Mouse (Mus musculus) heart, adult 2 months (tissue): ENCODE results near the gene Ifrd2. TPM values are rescaled to one million over a fixed set of nuclear protein-coding genes. Genes with fewer than 3 reads are reported as not detected.
A peak's percentile ranks its signal among the peaks of the same experiment; 100 is the strongest.

Experiments used
- DNase-seq, 2 experiments: peaks; one replicate each; pipeline ENCODE4 v3.0.0; 2021
- H3K27ac ChIP-seq: fragments of 200-600 bp; 2 replicates; pipeline ENCODE4 v1.8.1; 2022
- H3K27me3 ChIP-seq: fragments of 200-500 bp; 2 replicates; pipeline ENCODE4 v1.6.1; 2012; ENCODE audit warnings: mild to moderate bottlenecking, low read length, inconsistent platforms, mixed read lengths; ENCODE audit not compliant: control insufficient read depth, insufficient read depth
- H3K36me3 ChIP-seq: fragments of 200-500 bp; 2 replicates; pipeline ENCODE4 v1.6.1; 2012; ENCODE audit warnings: low read length, inconsistent platforms; ENCODE audit not compliant: control insufficient read depth, insufficient read depth
- H3K4me1 ChIP-seq: fragments of 200-500 bp; 2 replicates; pipeline ENCODE4 v1.6.1; 2011; ENCODE audit warnings: low read length; ENCODE audit not compliant: control insufficient read depth, insufficient read depth
- H3K4me3 ChIP-seq: fragments of 200-600 bp; 2 replicates; pipeline ENCODE4 v1.8.1; 2022
- H3K79me2 ChIP-seq: fragments of 200-500 bp; replicated peaks from 2 replicates; pipeline ENCODE4 v1.6.1; 2012; ENCODE audit warnings: mild to moderate bottlenecking, inconsistent platforms, low read length, moderate library complexity, mixed read lengths; ENCODE audit not compliant: control insufficient read depth, insufficient read depth
- H3K9ac ChIP-seq: fragments of 200-500 bp; 2 replicates; pipeline ENCODE4 v1.6.1; 2012; ENCODE audit warnings: low read depth, mild to moderate bottlenecking, control low read depth, inconsistent platforms, low read length, mixed read lengths
- CTCF ChIP-seq: fragments of 200-600 bp; IDR thresholded peaks from 2 replicates; pipeline ENCODE4 v1.8.1; 2022; ENCODE audit warnings: antibody characterized with exemption, mild to moderate bottlenecking, moderate library complexity
- EP300 ChIP-seq: fragments of 200-500 bp; IDR thresholded peaks from 2 replicates; pipeline ENCODE4 v1.6.1; 2011; ENCODE audit warnings: low read depth, low read length, control low read depth; ENCODE audit not compliant: insufficient read depth
- POLR2A ChIP-seq: fragments of 200-500 bp; IDR thresholded peaks from 2 replicates; pipeline ENCODE4 v1.6.1; 2011; ENCODE audit warnings: mild to moderate bottlenecking, low read depth, low read length, control low read depth; ENCODE audit not compliant: insufficient read depth
- WGBS: fragments of 180-500 bp; shearing (Covaris S2); methylation state at CpG from one replicate; pipeline ENCODE4 v1.1.7; 2018; 5-methylcytosine and 5-hydroxymethylcytosine counted together
- intact Hi-C: fragments of 180-260 bp; cut with DNase I; formaldehyde crosslinking; loops from one replicate; pipeline ENCODE4 v1.15.1; 2025
- polyA plus RNA-seq: library from polyadenylated mRNA; depleted of rRNA; stranded (reverse); fragments of >200 nt; gene quantifications from 2 replicates; pipeline ENCODE4 v1.2.3, GENCODE M21; 2012
- total RNA-seq, 2 experiments: library from RNA; stranded (reverse); gene quantifications; 2 replicates each; pipeline ENCODE4 v1.2.3; 2021

Gene Ifrd2
- total and polyA plus RNA-seq, 3 experiments = 39.9 to 51.4 (median 43.7) TPM

DNA sequence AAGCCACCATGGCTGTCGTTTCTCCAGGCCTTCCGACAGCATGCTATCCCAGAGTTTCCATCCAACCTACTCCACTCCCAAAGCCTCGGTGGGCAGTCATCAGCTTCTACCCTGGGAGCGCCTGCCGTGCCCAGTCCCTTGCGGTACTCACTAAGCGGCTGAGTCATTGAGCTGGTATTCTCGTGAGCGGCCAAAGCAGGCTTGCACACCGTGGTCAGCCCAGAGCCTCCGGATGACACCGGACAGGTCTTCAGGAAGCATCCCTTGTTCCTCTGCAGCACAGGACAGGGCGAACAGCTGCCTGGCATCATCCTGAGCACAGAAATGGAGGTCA, 32.1 kb downstream of the Ifrd2 start:
- 25% methylated on average over 13 of the region's 13 CpGs for WGBS
- Histone ChIP-seq H3K9ac (peak overlapping the region; percentile 0; the same call in 1 of the 2 replicates), H3K4me1 (peaks cover 44% of the 10 kb centered on the region), H3K79me2 (no peaks in the 10 kb centered on the region; the same call in 1 of the 2 replicates), H3K27ac (peak overlapping the region; percentile 76), H3K36me3 (peaks cover 23% of the 10 kb centered on the region), H3K4me3 (no peak overlapping the region), H3K27me3 (no peaks in the 10 kb centered on the region)
- TF ChIP-seq CTCF (no peak), EP300 (no peak), POLR2A (no peak)
- DNase-seq = peak; percentile 61
- intact Hi-C loops = no loop called here

GRCm38 (mm10) chr9:107620954-107621353, 33.5 kb downstream of the Ifrd2 start:
- Histone ChIP-seq H3K79me2 (no peaks in the 10 kb centered on the region; the same call in 1 of the 2 replicates), H3K9ac (no peak overlapping the region), H3K27me3 (no peaks in the 10 kb centered on the region), H3K27ac (peak overlapping the region; percentile 42), H3K4me3 (no peak overlapping the region), H3K4me1 (peaks cover 56% of the 10 kb centered on the region), H3K36me3 (peaks cover 23% of the 10 kb centered on the region)
- no peak for TF ChIP-seq EP300
- TF ChIP-seq CTCF = no peak
- DNase-seq = no peak
- intact Hi-C loops = no loop called here

DNA sequence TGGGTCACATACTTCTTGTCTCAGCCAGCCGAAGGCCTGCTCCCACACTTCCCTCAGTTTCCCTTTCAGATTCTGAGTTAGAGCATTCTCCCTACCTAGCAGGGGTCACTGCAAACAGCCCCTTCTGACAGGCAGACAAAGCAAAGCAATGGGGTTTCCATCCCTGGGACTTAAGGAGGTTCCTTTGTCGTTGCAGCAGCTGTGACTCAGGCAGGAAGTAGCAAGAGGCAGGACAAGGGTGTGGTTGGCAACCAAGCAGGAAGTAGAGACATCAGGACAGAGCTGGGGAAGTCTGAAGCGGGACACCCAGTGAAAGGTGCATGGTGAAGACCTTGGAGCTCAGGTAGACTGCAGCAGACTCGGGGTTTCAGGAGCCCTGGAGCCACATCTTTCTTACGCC, 37.1 kb downstream of the Ifrd2 start:
- no peaks in the 10 kb centered on the region for H3K27me3 ChIP-seq
- no peak for TF ChIP-seq CTCF
- peak; percentile 95 for TF ChIP-seq EP300
- peak; percentile 65 for TF ChIP-seq POLR2A
- H3K9ac ChIP-seq = peak overlapping the region; percentile 37
- H3K4me1 ChIP-seq = peaks cover 59% of the 10 kb centered on the region
- H3K4me3 ChIP-seq = peak overlapping the region; percentile 29
- H3K79me2 ChIP-seq = peaks cover 4% of the 10 kb centered on the region
- peaks cover 12% of the 10 kb centered on the region for H3K36me3 ChIP-seq
- H3K27ac ChIP-seq = peak overlapping the region; percentile 89
- peak; percentile 60 to 78 for DNase-seq
- 36% methylated on average over 5 of the region's 5 CpGs for WGBS
- intact Hi-C loops = no loop called here

GRCm38 (mm10) chr9:107624951-107625350, 37.5 kb downstream of the Ifrd2 start:
- Histone ChIP-seq H3K36me3 (peaks cover 14% of the 10 kb centered on the region), H3K27me3 (no peaks in the 10 kb centered on the region), H3K4me1 (peaks cover 55% of the 10 kb centered on the region), H3K4me3 (peak overlapping the region; percentile 29; the same call in 1 of the 2 replicates), H3K27ac (peak overlapping the region; percentile 89), H3K9ac (peak overlapping the region; percentile 37), H3K79me2 (peaks cover 4% of the 10 kb centered on the region)
- WGBS = 48% methylated on average over 3 of the region's 3 CpGs
- intact Hi-C loops = no loop called here
- no peak for TF ChIP-seq POLR2A
- TF ChIP-seq CTCF = no peak
- no peak for TF ChIP-seq EP300
- DNase-seq = no peak

DNA sequence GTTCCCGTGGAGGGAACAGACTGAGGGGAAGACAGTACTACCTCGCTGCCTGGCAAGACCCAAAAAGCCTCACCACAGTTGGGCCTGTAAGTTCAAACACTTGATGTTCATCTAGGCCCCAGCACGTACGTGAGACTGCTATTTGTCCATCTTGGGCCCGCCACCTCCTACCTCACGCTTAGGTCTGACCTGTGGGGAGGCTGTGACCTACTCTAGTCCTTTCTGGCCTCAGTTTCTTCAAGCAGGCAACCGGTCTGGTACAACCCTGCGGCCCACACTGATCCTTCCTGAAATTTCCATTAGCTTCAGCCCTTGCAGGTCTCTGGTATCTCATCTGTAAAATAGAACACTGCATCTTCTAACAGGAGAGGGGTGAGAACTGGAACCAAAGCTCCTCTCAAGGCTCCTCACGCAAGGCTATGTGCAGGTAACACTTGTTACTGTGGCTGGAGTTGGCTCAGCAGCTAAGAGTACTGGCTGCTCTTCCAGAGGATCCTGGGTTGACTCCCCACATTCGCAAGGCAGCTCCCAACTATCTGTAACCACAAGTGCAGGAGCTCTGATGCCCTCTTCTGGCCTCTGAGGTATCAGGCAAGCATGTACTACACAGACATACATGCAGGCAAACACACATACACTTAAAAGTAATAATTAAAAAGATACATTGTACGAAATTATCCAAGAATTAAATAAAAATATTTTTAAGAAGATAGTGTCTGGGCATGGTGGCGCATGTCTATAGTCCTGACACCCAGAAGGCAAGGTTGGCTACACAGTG, 38.1 kb downstream of the Ifrd2 start:
- Histone ChIP-seq H3K36me3 (peaks cover 12% of the 10 kb centered on the region), H3K27ac (peak overlapping the region; percentile 89), H3K27me3 (no peaks in the 10 kb centered on the region), H3K4me1 (peaks cover 50% of the 10 kb centered on the region), H3K79me2 (peaks cover 4% of the 10 kb centered on the region), H3K9ac (no peak overlapping the region), H3K4me3 (no peak overlapping the region; the same call in 1 of the 2 replicates)
- intact Hi-C loops = loop anchor here (1.0 kb wide), 1 partner anchor 19 kb away; no protein-coding TSS in a partner anchor
- TF ChIP-seq EP300 (no peak), CTCF (peak; percentile 53)
- 71% methylated on average over 12 of the region's 12 CpGs for WGBS
- DNase-seq = peak; percentile 24 to 31

GRCm38 (mm10) chr9:107626158-107626843, 38.9 kb downstream of the Ifrd2 start:
- intact Hi-C loops = loop anchor here (1.0 kb wide), 1 partner anchor 18 kb away; no protein-coding TSS in a partner anchor
- Histone ChIP-seq H3K4me3 (peak overlapping the region; percentile 17; the same call in 1 of the 2 replicates), H3K4me1 (peaks cover 46% of the 10 kb centered on the region)

More at GRCm38 (mm10) chr9:107626158-107626843, 38.9 kb downstream of the Ifrd2 start:
- Histone ChIP-seq H3K27me3 (no peaks in the 10 kb centered on the region), H3K27ac (peak overlapping the region; percentile 89), H3K36me3 (peaks cover 12% of the 10 kb centered on the region), H3K9ac (peak overlapping the region; percentile 44), H3K79me2 (peaks cover 4% of the 10 kb centered on the region)
- TF ChIP-seq POLR2A = no peak
- 31% methylated on average over 15 of the region's 15 CpGs for WGBS
- peak; percentile 17 to 33 for DNase-seq
